Mouse (Mus musculus) embryonic stem cell, embryonic (primary cell): ENCODE measurements at regions not wholly inside any gene's neighbourhood (a gene's known extent, or its start where the extent isn't known, plus 50 kb on each side); places are given as distances from the start of the nearest gene placed in this dataset.

Experiments
- CTCF ChIA-PET, 4 experiments: fragments of 300-600 bp in 2 of 4; fragments of 350-600 bp in 2 of 4; sonication (Branson Sonifier 250); formaldehyde crosslinking; loops; one replicate each; lab custom pipeline; 2022; ENCODE audit warnings: inconsistent platforms in 2 of 4; lab: Charles Lee
- POLR2A ChIA-PET, 4 experiments: fragments of 300-600 bp in 2 of 4; fragments of 350-600 bp in 2 of 4; sonication (Branson Sonifier 250); formaldehyde crosslinking; loops; one replicate each; lab custom pipeline; 2022; ENCODE audit warnings: antibody characterized with exemption in 4 of 4, inconsistent platforms in 1 of 4; lab: Charles Lee

GRCm38 (mm10) chr13:28507783-28508182 is 250.5 kb downstream of the Gm11361 start:
- POLR2A ChIA-PET: no interaction called here
- CTCF ChIA-PET: no interaction called here

DNA sequence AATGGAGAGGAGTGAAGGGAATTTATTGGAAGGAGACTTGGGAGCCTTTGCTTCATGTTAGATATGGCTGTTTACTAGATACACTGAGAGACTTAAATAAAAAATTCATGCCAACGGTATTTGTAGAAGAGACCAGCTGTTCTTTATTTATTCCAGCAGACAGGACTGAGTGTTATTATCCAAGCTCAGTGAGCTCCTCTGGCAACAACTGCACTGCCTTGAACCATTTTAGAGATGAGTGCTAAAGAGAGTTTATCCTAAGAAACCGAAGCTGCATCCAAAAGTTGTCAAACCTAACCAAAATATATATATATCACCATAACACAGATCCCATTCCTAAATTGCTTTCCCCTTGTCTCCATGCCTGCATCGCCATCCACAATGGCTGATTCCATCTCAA is 247.0 kb downstream of the Gm11361 start:
- CTCF ChIA-PET: no interaction called here
- POLR2A ChIA-PET: no interaction called here

- ChIA-PET CTCF (no interaction called here), POLR2A (no interaction called here)
These were observed 244.8 kb downstream of the Gm11361 start for GRCm38 (mm10) chr13:28502171-28502570.

DNA sequence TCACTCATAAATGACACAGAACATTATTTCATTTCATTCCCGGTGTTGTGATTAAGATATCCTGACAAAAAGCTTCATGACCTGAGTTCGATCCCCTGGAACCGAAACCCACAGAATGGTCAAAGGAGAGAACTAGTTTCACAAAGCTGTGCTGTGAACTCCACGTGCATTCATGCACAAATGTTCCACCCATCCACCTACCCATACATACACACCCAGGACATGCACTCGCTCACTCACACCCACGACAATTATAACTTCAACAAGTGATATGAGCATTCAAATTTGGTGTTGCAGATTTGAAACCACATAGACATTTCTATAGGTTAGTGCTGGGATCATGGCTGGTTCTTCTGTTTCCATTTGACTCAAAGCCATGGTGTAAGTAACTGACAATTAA is 243.4 kb downstream of the Gm11361 start:
- ChIA-PET CTCF (interaction anchor here in 1 of 4 experiments (0.6 kb wide), 1 partner anchor 453 kb away, joined by 3 read pairs; the partner anchor contains the start of gene Sox4), POLR2A (no interaction called here)

GRCm38 (mm10) chr13:28497483-28497882 is 240.2 kb downstream of the Gm11361 start:
- POLR2A ChIA-PET: no interaction called here
- CTCF ChIA-PET: interaction anchor here in 1 of 4 experiments (0.6 kb wide), 1 partner anchor 96 kb away, joined by 3 read pairs; no protein-coding TSS in a partner anchor

- CTCF ChIA-PET: no interaction called here
- POLR2A ChIA-PET: no interaction called here
These were observed 234.7 kb downstream of the Gm11361 start for GRCm38 (mm10) chr13:28492015-28492414.

- ChIA-PET CTCF (no interaction called here), POLR2A (no interaction called here)
These were observed 226.4 kb downstream of the Gm11361 start for GRCm38 (mm10) chr13:28483727-28484126.

- ChIA-PET POLR2A (interaction anchor here in 1 of 4 experiments (0.5 kb wide), 1 partner anchor 1343 kb away, joined by 3 read pairs; no protein-coding TSS in a partner anchor), CTCF (no interaction called here)
These were observed 224.1 kb downstream of the Gm11361 start for GRCm38 (mm10) chr13:28481224-28481965.

GRCm38 (mm10) chr13:28466151-28466550 is 208.8 kb downstream of the Gm11361 start:
- POLR2A ChIA-PET: no interaction called here
- CTCF ChIA-PET: no interaction called here

DNA sequence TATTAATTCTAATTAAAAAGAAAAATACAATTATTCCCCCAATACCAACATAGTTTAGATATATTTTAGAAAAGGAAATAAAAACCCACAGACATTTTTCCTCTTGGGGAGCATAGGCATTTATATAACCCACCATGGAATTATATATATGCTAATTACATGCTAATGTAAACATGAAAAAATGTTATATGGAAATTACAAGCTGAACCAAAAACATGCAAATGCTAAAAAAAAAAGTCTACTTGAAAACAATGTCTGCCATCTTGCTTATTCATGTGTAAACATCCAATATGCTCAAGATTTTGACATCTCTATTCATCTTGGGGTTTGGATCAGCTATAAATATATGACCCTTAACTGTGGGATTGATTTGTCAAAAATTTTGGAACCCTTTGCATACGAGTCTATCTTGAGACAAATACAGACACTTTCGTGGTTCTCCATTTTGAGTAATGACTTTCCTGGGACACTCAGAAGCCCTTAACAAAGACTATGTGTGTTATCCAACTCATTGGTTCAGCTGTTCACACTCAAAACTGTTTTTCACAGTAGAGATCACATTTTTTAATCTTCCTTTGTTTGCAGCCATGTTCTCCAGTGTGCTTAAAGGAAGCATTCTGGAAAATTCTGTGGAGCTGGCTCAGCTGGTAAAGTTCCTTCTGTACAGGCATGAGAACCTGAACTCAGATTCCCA is 208.0 kb downstream of the Gm11361 start:
- ChIA-PET POLR2A (no interaction called here), CTCF (no interaction called here)

DNA sequence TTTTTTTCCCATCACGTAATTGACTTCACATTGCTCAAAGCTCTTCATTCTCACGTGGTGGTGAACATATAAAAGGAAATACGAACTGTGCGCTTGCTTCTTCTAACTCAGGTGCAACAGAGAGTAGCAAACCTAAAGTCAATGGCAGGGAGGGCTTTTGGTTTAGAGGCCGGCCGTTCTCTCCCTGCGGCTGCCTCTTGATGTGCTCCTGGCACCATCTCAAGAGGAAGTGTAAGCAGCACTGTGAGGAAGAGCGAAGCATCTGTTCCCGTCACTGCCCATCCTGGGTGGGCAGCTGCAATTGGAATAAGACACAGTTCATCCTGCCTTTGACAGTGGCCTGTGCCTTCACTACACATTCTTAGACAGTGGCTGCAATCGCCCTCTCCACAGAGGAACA is 204.0 kb downstream of the Gm11361 start:
- CTCF ChIA-PET: no interaction called here
- POLR2A ChIA-PET: interaction anchor here in 1 of 4 experiments (0.6 kb wide), 1 partner anchor 1135 kb away, joined by 3 read pairs; no protein-coding TSS in a partner anchor

DNA sequence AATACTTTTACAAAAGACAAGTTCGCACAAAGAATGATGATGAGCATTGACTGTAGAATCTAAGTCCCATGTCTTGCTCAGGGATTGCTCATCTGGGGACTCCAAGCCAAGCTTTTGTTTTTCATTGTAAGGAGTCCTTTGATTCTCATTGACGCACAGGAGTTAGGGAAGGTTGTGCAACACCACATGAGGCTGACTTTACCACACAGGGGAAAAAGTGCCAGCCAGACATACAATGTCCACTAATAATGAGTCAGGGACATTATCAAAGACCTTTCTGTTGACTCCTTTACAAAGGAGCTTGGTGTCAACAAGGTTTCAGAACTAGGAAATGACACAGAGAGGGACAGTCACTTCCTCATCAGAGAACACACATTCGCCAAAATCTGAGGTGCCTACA is 200.1 kb downstream of the Gm11361 start:
- ChIA-PET POLR2A (no interaction called here), CTCF (no interaction called here)

DNA sequence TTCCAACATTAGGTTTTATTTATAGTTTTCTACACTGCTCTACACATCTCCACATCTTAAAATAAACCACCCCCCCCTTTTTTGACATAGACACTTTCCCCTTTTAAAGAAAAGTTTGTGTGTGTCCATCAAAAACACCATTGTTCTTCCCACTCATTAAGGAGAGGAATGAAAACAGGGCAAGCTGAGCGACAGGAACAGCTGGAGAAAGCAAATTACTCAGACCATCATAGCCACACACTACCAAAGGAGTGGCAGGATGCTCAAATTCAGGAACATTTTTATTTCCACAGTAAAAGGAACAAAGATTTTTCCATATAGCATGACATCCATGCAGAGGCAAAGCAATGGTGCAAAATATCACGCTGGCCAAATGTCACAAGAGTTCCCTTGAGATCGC is 198.6 kb downstream of the Gm11361 start:
- POLR2A ChIA-PET: no interaction called here
- CTCF ChIA-PET: no interaction called here

DNA sequence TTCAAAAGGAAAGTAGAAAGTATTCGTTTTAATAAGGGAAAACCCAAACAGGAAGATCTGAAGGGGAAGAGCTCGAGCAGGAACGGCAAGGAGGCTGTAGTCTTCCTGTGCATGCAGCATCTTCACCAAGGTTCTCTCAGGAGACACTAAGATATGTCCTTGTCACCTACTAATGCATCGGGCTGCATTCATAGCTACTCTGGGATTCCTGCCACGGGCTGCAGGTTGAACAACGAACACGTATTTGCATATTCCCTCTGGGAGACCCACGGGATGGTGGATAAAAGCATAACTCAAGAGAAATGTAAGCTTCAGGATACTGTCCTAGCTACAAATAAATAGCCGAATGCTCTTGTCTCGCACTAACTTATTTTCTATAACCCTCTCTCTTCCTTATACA is 197.7 kb downstream of the Gm11361 start:
- ChIA-PET POLR2A (interaction anchor here in 1 of 4 experiments (0.6 kb wide), 1 partner anchor 174 kb away, joined by 4 read pairs; no protein-coding TSS in a partner anchor), CTCF (no interaction called here)

DNA sequence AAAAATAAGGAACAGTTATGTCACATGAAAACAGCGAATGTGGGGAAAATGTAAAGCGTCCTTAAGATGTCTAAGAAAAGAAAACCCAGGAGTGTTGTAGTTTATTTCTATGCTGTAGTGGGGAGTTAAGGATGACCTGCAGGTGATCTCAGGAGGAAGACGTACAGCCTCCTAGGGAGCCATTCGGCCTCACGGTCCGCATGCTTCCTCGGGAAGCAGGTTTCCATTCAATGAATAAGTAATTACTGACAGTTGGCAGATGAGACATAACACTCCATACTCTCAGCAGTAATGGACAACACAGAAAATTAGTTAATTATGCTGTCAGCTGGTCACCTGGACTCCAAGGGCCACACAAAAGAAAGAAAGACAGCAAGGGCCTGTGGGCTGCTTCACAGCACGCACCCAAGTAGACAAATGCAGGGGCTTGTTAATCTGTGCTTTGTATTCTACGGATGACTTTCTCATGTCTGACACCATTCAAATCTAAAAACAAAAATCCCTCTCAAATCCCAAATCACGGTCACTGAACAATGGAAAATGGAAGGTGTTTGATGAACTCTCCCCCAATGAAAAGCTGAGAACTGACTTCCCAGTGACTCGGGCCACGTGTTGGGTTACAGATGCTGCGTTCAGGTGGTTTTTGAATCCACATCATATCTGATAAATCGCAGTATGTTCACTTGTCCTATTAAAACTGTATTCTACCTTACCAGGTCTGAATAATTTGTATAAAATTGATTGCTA is 193.5 kb downstream of the Gm11361 start:
- POLR2A ChIA-PET: no interaction called here
- CTCF ChIA-PET: no interaction called here

DNA sequence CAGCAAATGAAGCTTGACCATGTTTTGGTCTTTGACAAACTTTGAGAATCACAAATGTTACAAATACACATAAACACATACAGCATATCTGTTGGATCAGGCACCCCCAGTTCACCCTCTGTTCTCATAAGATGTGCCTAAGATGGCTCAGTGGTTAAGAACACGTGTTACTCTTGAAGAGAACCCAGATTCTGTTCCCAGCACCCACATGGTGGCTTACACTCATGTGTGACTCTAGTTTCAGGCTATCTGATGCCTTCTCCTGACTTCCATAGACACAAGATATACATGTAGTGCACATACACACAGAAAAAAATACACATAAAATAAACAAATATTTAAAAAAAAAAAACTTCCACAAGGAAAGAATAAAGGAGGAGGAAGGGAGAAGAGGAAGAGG is 191.7 kb downstream of the Gm11361 start:
- POLR2A ChIA-PET: no interaction called here
- CTCF ChIA-PET: no interaction called here

- POLR2A ChIA-PET: no interaction called here
- CTCF ChIA-PET: no interaction called here
These were observed 184.9 kb downstream of the Gm11361 start for GRCm38 (mm10) chr13:28442250-28442649.

DNA sequence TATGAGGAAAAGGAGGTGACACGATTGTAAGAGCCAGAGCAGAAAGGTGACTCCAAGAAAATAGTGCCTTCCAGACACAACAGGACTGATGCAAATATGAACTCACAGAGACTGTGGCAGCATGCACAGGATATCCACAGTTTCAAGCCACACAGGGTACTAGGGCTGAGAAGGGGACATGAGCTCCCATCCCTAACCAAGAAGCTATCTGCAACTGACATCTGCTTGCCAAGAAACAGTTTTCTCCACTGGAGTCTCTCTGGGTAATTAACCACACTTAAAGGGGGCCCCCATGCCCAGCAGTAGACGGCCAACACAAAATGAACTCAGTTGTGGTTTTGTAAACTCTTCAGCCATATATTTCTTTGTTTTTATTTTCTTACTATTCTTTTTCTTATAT is 176.1 kb downstream of the Gm11361 start:
- CTCF ChIA-PET: no interaction called here
- POLR2A ChIA-PET: no interaction called here

DNA sequence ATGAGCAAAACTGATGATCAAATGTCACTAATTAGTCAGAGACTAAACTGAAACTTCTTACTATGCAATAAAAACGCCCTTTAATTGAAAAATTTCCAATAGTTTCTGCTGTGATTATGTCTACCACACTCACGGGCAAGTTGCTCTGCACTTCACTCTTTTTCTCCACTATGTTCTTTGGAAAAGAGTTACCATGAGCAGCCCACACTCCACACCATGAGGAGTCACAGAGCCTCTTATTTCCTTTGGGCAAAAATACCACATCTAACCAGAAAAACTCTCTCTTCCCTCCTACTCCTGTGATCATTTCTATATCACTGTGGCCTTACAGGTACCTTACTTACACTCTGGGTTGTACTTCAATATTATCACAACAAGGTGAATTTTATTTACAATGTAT is 174.7 kb downstream of the Gm11361 start:
- ChIA-PET POLR2A (no interaction called here), CTCF (no interaction called here)

GRCm38 (mm10) chr13:28426085-28426484 is 168.8 kb downstream of the Gm11361 start:
- CTCF ChIA-PET: interaction anchor here in 3 of 4 experiments (0.5 to 0.8 kb wide), 5 partner anchors 19 to 1804 kb away, joined by 3 to 5 read pairs (median 4); no protein-coding TSS in a partner anchor
- POLR2A ChIA-PET: interaction anchor here in 2 of 4 experiments (0.6 to 0.7 kb wide), 4 partner anchors 25 to 913 kb away, joined by 3 to 6 read pairs (median 3); no protein-coding TSS in a partner anchor
